Mouse (Mus musculus) forebrain, embryonic 15.5 days (tissue): ENCODE data around the gene Rnaseh2c. TPM values are rescaled to one million over a fixed set of nuclear protein-coding genes. Genes with fewer than 3 reads are reported as not detected.

Experiments used
- ATAC-seq: fragments of 200-750 bp; cut with Nextera tagmentation; replicated peaks from 2 replicates; pipeline ENCODE4 v1.8.0; 2017; ENCODE audit warnings: mild to moderate bottlenecking, moderate TSS enrichment, moderate library complexity
- H3K27ac ChIP-seq: fragments of 300-500 bp; sonication (generic); replicated peaks from 2 replicates; pipeline ENCODE4 v1.5.1; 2015; ENCODE audit warnings: mild to moderate bottlenecking, inconsistent platforms
- H3K27me3 ChIP-seq: fragments of 300-500 bp; sonication (generic); 2 replicates; pipeline ENCODE4 v1.6.1; 2015; ENCODE audit warnings: inconsistent platforms
- H3K36me3 ChIP-seq: fragments of 300-500 bp; sonication (generic); 2 replicates; pipeline ENCODE4 v1.6.1; 2015; ENCODE audit warnings: mild to moderate bottlenecking, inconsistent platforms
- H3K4me1 ChIP-seq: fragments of 300-500 bp; sonication (generic); 2 replicates; pipeline ENCODE4 v1.6.1; 2015; ENCODE audit warnings: inconsistent platforms
- H3K4me2 ChIP-seq: fragments of 300-500 bp; sonication (generic); replicated peaks from 2 replicates; pipeline ENCODE4 v1.6.1; 2015; ENCODE audit warnings: mild to moderate bottlenecking, inconsistent platforms
- H3K4me3 ChIP-seq: fragments of 300-500 bp; sonication (generic); 2 replicates; pipeline ENCODE4 v1.5.1; 2015; ENCODE audit warnings: mild to moderate bottlenecking, inconsistent platforms
- H3K9ac ChIP-seq: fragments of 300-500 bp; sonication (generic); replicated peaks from 2 replicates; pipeline ENCODE4 v1.6.1; 2015; ENCODE audit warnings: mild to moderate bottlenecking, inconsistent platforms
- H3K9me3 ChIP-seq: fragments of 300-500 bp; sonication (generic); 2 replicates; pipeline ENCODE4 v1.6.1; 2016; ENCODE audit warnings: inconsistent platforms
- WGBS: fragments of 180-500 bp; shearing (Covaris S2); methylation state at CpG from one replicate; pipeline ENCODE4 v1.1.7; 2015; ENCODE audit warnings: mixed read lengths; 5-methylcytosine and 5-hydroxymethylcytosine counted together
- polyA plus RNA-seq: library from polyadenylated mRNA; unstranded; fragments of >200 nt; fragmentation: Nextera tagmentation; extraction: Ambion mirVana; gene quantifications from 2 replicates; pipeline ENCODE4 v1.2.1, GENCODE M21; 2015

Gene Rnaseh2c
- polyA plus RNA-seq, 1 experiment from 2014 or later: 99.8 TPM

- Histone ChIP-seq H3K27ac (no peak overlapping the region), H3K9ac (peak overlapping the region; percentile 43), H3K27me3 (peaks cover 29% of the 10 kb centered on the region), H3K9me3 (no peaks in the 10 kb centered on the region), H3K4me3 (peak overlapping the region; percentile 42), H3K36me3 (no peaks in the 10 kb centered on the region), H3K4me1 (peaks cover 15% of the 10 kb centered on the region), H3K4me2 (peak overlapping the region; percentile 75)
- peak; percentile 36; the same call in 1 of the 2 replicates for ATAC-seq
- 13% methylated on average over 43 of the region's 43 CpGs for WGBS
Observed at GRCm38 (mm10) chr19:5654720-5655298, 53.1 kb downstream of the Rnaseh2c start.

Other genes with a start within 250 kb of the Rnaseh2c start
- 49.6 and 52.8 TPM in 2 replicates for gene Eif1ad, start 235.1 kb upstream of the Rnaseh2c start, polyA plus RNA-seq
- 401 and 423 TPM in 2 replicates for gene Banf1, start 234.7 kb upstream of the Rnaseh2c start, polyA plus RNA-seq
- 81.2 and 90.2 TPM in 2 replicates for gene Sart1, start 213.2 kb upstream of the Rnaseh2c start, polyA plus RNA-seq
- gene Tsga10ip, start 199.3 kb upstream of the Rnaseh2c start, polyA plus RNA-seq: 0.10 TPM in 1 of 2 replicates, not detected in the other
- gene Drap1, start 176.9 kb upstream of the Rnaseh2c start, polyA plus RNA-seq: 306 and 315 TPM in 2 replicates
- 66.5 TPM in 2 replicates for gene AI837181, start 176.7 kb upstream of the Rnaseh2c start, polyA plus RNA-seq
- gene Fosl1, start 154.3 kb upstream of the Rnaseh2c start, polyA plus RNA-seq: not detected in 2 replicates
- 10.7 and 11.4 TPM in 2 replicates for gene Ccdc85b, start 144.0 kb upstream of the Rnaseh2c start, polyA plus RNA-seq
- gene Fibp, start 141.3 kb upstream of the Rnaseh2c start, polyA plus RNA-seq: 160 and 184 TPM in 2 replicates
- 4.4 and 4.8 TPM in 2 replicates for gene Ctsw, start 133.4 kb upstream of the Rnaseh2c start, polyA plus RNA-seq
- gene Efemp2, start 127.9 kb upstream of the Rnaseh2c start, polyA plus RNA-seq: 30.1 TPM in 2 replicates
- gene Mus81, start 113.5 kb upstream of the Rnaseh2c start, polyA plus RNA-seq: 55.3 and 60.7 TPM in 2 replicates
- 3,659 and 3,744 TPM in 2 replicates for gene Cfl1, start 111.4 kb upstream of the Rnaseh2c start, polyA plus RNA-seq
- gene 1700020D05Rik, start 98.1 kb upstream of the Rnaseh2c start, polyA plus RNA-seq: 0.39 and 0.49 TPM in 2 replicates
- 71.9 and 72.8 TPM in 2 replicates for gene Snx32, start 91.3 kb upstream of the Rnaseh2c start, polyA plus RNA-seq
- not detected in 2 replicates for gene Ovol1, start 41.2 kb upstream of the Rnaseh2c start, polyA plus RNA-seq
- gene Ap5b1, start 33.8 kb upstream of the Rnaseh2c start, polyA plus RNA-seq: 2.2 and 2.3 TPM in 2 replicates
- 75.9 and 76.9 TPM in 2 replicates for gene Kat5, start 8.4 kb downstream of the Rnaseh2c start, polyA plus RNA-seq
- gene Rela, start 35.6 kb downstream of the Rnaseh2c start, polyA plus RNA-seq: 34.7 and 38.3 TPM in 2 replicates
- gene Sipa1, start 61.8 kb downstream of the Rnaseh2c start, polyA plus RNA-seq: 14.1 and 15.5 TPM in 2 replicates
- gene Map3k11, start 86.9 kb downstream of the Rnaseh2c start, polyA plus RNA-seq: 12.2 and 13.0 TPM in 2 replicates
- 27.6 and 29.1 TPM in 2 replicates for gene Pcnx3, start 87.0 kb downstream of the Rnaseh2c start, polyA plus RNA-seq
- gene Kcnk7, start 102.5 kb downstream of the Rnaseh2c start, polyA plus RNA-seq: 0.33 TPM in 1 of 2 replicates, not detected in the other
- 11.1 and 13.3 TPM in 2 replicates for gene Ehbp1l1, start 124.4 kb downstream of the Rnaseh2c start, polyA plus RNA-seq
- 190 and 200 TPM in 2 replicates for gene Fam89b, start 127.8 kb downstream of the Rnaseh2c start, polyA plus RNA-seq
- gene Ltbp3, start 139.0 kb downstream of the Rnaseh2c start, polyA plus RNA-seq: 10.6 and 14.3 TPM in 2 replicates
- 66.9 and 67.9 TPM in 2 replicates for gene Scyl1, start 169.5 kb downstream of the Rnaseh2c start, polyA plus RNA-seq